In genomic region chr4:134186268-134186667, GRCm38 (mm10) we compare ENCODE assay signal across 8 mouse cellular contexts. TPM values are rescaled to one million over a fixed set of nuclear protein-coding genes. Genes with fewer than 3 reads are reported as not detected.
A peak's percentile ranks its signal among the peaks of the same experiment; 100 is the strongest.
DNase-seq lines count a peak whose midpoint lies in the region; ATAC-seq and TF ChIP-seq lines count a peak whose summit lies in the region.

No protein-coding gene starts in this region.

- no peak for TF ChIP-seq POLR2A in myocyte (IDR thresholded peaks at IDR 0.05; ENCODE audit: insufficient read length, low read depth)

- H3K9me3 ChIP-seq in lung, embryonic 14.5 days (ENCODE audit: low read depth, low read length): no peaks in the 10 kb centered on the region
- H3K9me3 ChIP-seq in embryonic facial prominence, embryonic 11.5 days (replicated peaks; ENCODE audit: control insufficient read depth, low read length): no peaks in the 10 kb centered on the region
- no peaks in the 10 kb centered on the region for H3K9me3 ChIP-seq in hindbrain, embryonic 16.5 days (ENCODE audit: control insufficient read depth, low read length)

- WGBS in lung, embryonic 14.5 days: 0% methylated on average over 22 of the region's 22 CpGs
- under 1% methylated on average over 22 of the region's 22 CpGs for WGBS in embryonic facial prominence, embryonic 11.5 days
- under 1% methylated on average over 17 of the region's 22 CpGs for WGBS in hindbrain, embryonic 16.5 days

- H3K4me1 ChIP-seq in lung, embryonic 14.5 days (ENCODE audit: insufficient read depth): 0 out of 2 replicates have a peak, but pooled peaks cover 4% of the 10 kb centered on the region
- no peaks in the 10 kb centered on the region for H3K4me1 ChIP-seq in embryonic facial prominence, embryonic 11.5 days (ENCODE audit: control insufficient read depth, insufficient read depth, low read length)
- peaks cover 6% of the 10 kb centered on the region for H3K4me1 ChIP-seq in hindbrain, embryonic 16.5 days (ENCODE audit: control insufficient read depth, insufficient read depth, low read depth, low read length)

- peak overlapping the region; percentile 80; the same call in 1 of the 2 replicates for H3K27ac ChIP-seq in lung, embryonic 14.5 days (ENCODE audit: low read depth)
- peak overlapping the region; percentile 56; the same call in 1 of the 2 replicates for H3K27ac ChIP-seq in embryonic facial prominence, embryonic 11.5 days (replicated peaks; ENCODE audit: low read depth, low read length)
- peak overlapping the region; percentile 79 for H3K27ac ChIP-seq in hindbrain, embryonic 16.5 days (ENCODE audit: low read depth, low read length)

- ATAC-seq in lung, embryonic 14.5 days (ENCODE audit: insufficient read depth): no peak; the same call in 1 of the 2 replicates
- ATAC-seq in embryonic facial prominence, embryonic 11.5 days (replicated peaks; ENCODE audit: insufficient number of reproducible peaks, low FRiP score, low TSS enrichment, low read depth): no peak; the same call in 1 of the 2 replicates
- no peak for ATAC-seq in hindbrain, embryonic 16.5 days

- H3K27me3 ChIP-seq in lung, embryonic 14.5 days (ENCODE audit: insufficient read depth, low read length): no peaks in the 10 kb centered on the region
- no peaks in the 10 kb centered on the region for H3K27me3 ChIP-seq in embryonic facial prominence, embryonic 11.5 days (ENCODE audit: control insufficient read depth, insufficient read depth, low read length)
- H3K27me3 ChIP-seq in hindbrain, embryonic 16.5 days (replicated peaks; ENCODE audit: control insufficient read depth, insufficient read depth, low read length): no peaks in the 10 kb centered on the region
- H3K27me3 ChIP-seq in myocyte (ENCODE audit: control insufficient read depth, insufficient read depth, insufficient read length): peaks cover 3% of the 10 kb centered on the region

- peak overlapping the region; percentile 89 for H3K9ac ChIP-seq in lung, embryonic 14.5 days
- peak overlapping the region; percentile 77 for H3K9ac ChIP-seq in embryonic facial prominence, embryonic 11.5 days (replicated peaks; ENCODE audit: low read length)
- peak overlapping the region; percentile 82 for H3K9ac ChIP-seq in hindbrain, embryonic 16.5 days (ENCODE audit: low read depth, low read length)

- H3K36me3 ChIP-seq in lung, embryonic 14.5 days (ENCODE audit: insufficient read depth): 0 out of 2 replicates have a peak, but pooled peaks cover 5% of the 10 kb centered on the region
- H3K36me3 ChIP-seq in embryonic facial prominence, embryonic 11.5 days (replicated peaks; ENCODE audit: control insufficient read depth, insufficient read depth, low read depth, low read length): no peaks in the 10 kb centered on the region
- no peaks in the 10 kb centered on the region for H3K36me3 ChIP-seq in hindbrain, embryonic 16.5 days (ENCODE audit: control insufficient read depth, insufficient read depth, low read length)
- H3K36me3 ChIP-seq in myocyte (ENCODE audit: control insufficient read depth, insufficient read depth): no peaks in the 10 kb centered on the region

- no peak for DNase-seq in lung, embryonic 14.5 days
- no peak for DNase-seq in lung, postnatal 10 days
- DNase-seq in embryonic facial prominence, embryonic 11.5 days (ENCODE audit: low spot score): peak; percentile 11
- no peak for DNase-seq in cerebellum, adult 9-10 months
- no peak for DNase-seq in kidney, postnatal 36 days
- no peak for DNase-seq in spleen, postnatal 14 days (ENCODE audit: low spot score in 2 of 2)

- H3K4me3 ChIP-seq in lung, embryonic 14.5 days (ENCODE audit: low read depth, low read length): peak overlapping the region; percentile 79
- peak overlapping the region; percentile 56 for H3K4me3 ChIP-seq in embryonic facial prominence, embryonic 11.5 days (ENCODE audit: low read depth, low read length)
- peak overlapping the region; percentile 76 for H3K4me3 ChIP-seq in hindbrain, embryonic 16.5 days (ENCODE audit: low read length)
- H3K4me3 ChIP-seq in myocyte: peak overlapping the region; percentile 87

- TF ChIP-seq CTCF in lung, embryonic 14.5 days (IDR thresholded peaks at IDR 0.05; ENCODE audit: low read depth): no peak

- peak overlapping the region; percentile 39 for H3ac ChIP-seq in myocyte (ENCODE audit: control insufficient read depth, insufficient read length)

- peak overlapping the region; percentile 94 for H3K4me2 ChIP-seq in lung, embryonic 14.5 days
- H3K4me2 ChIP-seq in embryonic facial prominence, embryonic 11.5 days (ENCODE audit: low read depth, low read length): peak overlapping the region; percentile 89
- H3K4me2 ChIP-seq in hindbrain, embryonic 16.5 days (ENCODE audit: low read length): peak overlapping the region; percentile 83
- peak overlapping the region; percentile 88 for H3K4me2 ChIP-seq in myocyte (ENCODE audit: low read depth)

- peaks cover 31% of the 10 kb centered on the region for H3K79me2 ChIP-seq in myocyte (ENCODE audit: control insufficient read depth, insufficient read depth)

TF ChIP-seq in myocyte, 11 proteins besides CTCF, POLR2A, EP300 and RAD21:
- no peak for TF ChIP-seq MYOG (IDR thresholded peaks at IDR 0.05; ENCODE audit: control insufficient read depth in 1 of 3, insufficient read depth in 1 of 3, insufficient read length in 2 of 3, low read depth in 2 of 3)
- no peak for TF ChIP-seq E2F4 (IDR thresholded peaks at IDR 0.05; ENCODE audit: insufficient read depth)
- TF ChIP-seq TCF3 (IDR thresholded peaks at IDR 0.05; ENCODE audit: insufficient read length, low read depth): no peak
- TF ChIP-seq CEBPB (IDR thresholded peaks at IDR 0.05; ENCODE audit: insufficient read depth, poor library complexity, severe bottlenecking): no peak

RNA-seq across cellular contexts. Expression of gene Cep85, which starts 0.6 kb away (rescaled TPM):
- polyA plus RNA-seq in lung, embryonic 14.5 days (2014; fragmentation: Nextera tagmentation; extraction: Ambion mirVana): 35.7 and 37.9 TPM in 2 replicates
- polyA plus RNA-seq in embryonic facial prominence, embryonic 11.5 days (2014; fragmentation: Nextera tagmentation; extraction: Ambion mirVana): 27.5 and 29.4 TPM in 2 replicates
- polyA plus RNA-seq in hindbrain, embryonic 16.5 days (2015; fragmentation: Nextera tagmentation; extraction: Ambion mirVana): 17.6 and 18.0 TPM in 2 replicates
- 21.4 TPM for polyA plus RNA-seq in myocyte (2012; fragmentation: generic; extraction: Trizol)

RNA-seq across cellular contexts. Expression of gene Gm7534, which starts 16.5 kb away (rescaled TPM):
- polyA plus RNA-seq in lung, embryonic 14.5 days (2014; fragmentation: Nextera tagmentation; extraction: Ambion mirVana): not detected in 2 replicates
- polyA plus RNA-seq in embryonic facial prominence, embryonic 11.5 days (2014; fragmentation: Nextera tagmentation; extraction: Ambion mirVana): 0.14 TPM in 2 replicates
- polyA plus RNA-seq in hindbrain, embryonic 16.5 days (2015; fragmentation: Nextera tagmentation; extraction: Ambion mirVana): not detected in 2 replicates
- polyA plus RNA-seq in myocyte (2012; fragmentation: generic; extraction: Trizol): not detected

RNA-seq across cellular contexts. Expression of gene Catsper4, which starts 40.9 kb away (rescaled TPM):
- polyA plus RNA-seq in lung, embryonic 14.5 days (2014; fragmentation: Nextera tagmentation; extraction: Ambion mirVana): 0.12 TPM in 1 of 2 replicates, not detected in the other
- polyA plus RNA-seq in embryonic facial prominence, embryonic 11.5 days (2014; fragmentation: Nextera tagmentation; extraction: Ambion mirVana): 0.14 TPM in 1 of 2 replicates, not detected in the other
- polyA plus RNA-seq in hindbrain, embryonic 16.5 days (2015; fragmentation: Nextera tagmentation; extraction: Ambion mirVana): not detected in 2 replicates
- polyA plus RNA-seq in myocyte (2012; fragmentation: generic; extraction: Trizol): not detected

RNA-seq across cellular contexts. Expression of gene Cnksr1, which starts 51.9 kb away (rescaled TPM):
- polyA plus RNA-seq in lung, embryonic 14.5 days (2014; fragmentation: Nextera tagmentation; extraction: Ambion mirVana): 6.2 TPM in 2 replicates
- 0.93 and 1.1 TPM in 2 replicates for polyA plus RNA-seq in embryonic facial prominence, embryonic 11.5 days (2014; fragmentation: Nextera tagmentation; extraction: Ambion mirVana)
- 0.10 and 0.21 TPM in 2 replicates for polyA plus RNA-seq in hindbrain, embryonic 16.5 days (2015; fragmentation: Nextera tagmentation; extraction: Ambion mirVana)
- polyA plus RNA-seq in myocyte (2012; fragmentation: generic; extraction: Trizol): 0.29 TPM

RNA-seq across cellular contexts. Expression of gene E130218I03Rik, which starts 57.2 kb away (rescaled TPM):
- polyA plus RNA-seq in lung, embryonic 14.5 days (2014; fragmentation: Nextera tagmentation; extraction: Ambion mirVana): 0.29 and 0.41 TPM in 2 replicates
- polyA plus RNA-seq in embryonic facial prominence, embryonic 11.5 days (2014; fragmentation: Nextera tagmentation; extraction: Ambion mirVana): 0.39 and 0.65 TPM in 2 replicates
- polyA plus RNA-seq in hindbrain, embryonic 16.5 days (2015; fragmentation: Nextera tagmentation; extraction: Ambion mirVana): 0.50 and 0.60 TPM in 2 replicates
- 0.43 TPM for polyA plus RNA-seq in myocyte (2012; fragmentation: generic; extraction: Trizol)
